Mouse (Mus musculus): ENCODE data around the gene Rbm18. TPM values are rescaled to one million over a fixed set of nuclear protein-coding genes. Genes with fewer than 3 reads are reported as not detected.
A peak's percentile ranks its signal among the peaks of the same experiment; 100 is the strongest.

Rbm18 gene
- total RNA-seq, 4 experiments from 2014 or later: 29.7 to 36.4 (median 32.2) TPM

GRCm38 (mm10) chr2:36104956-36105741 is 31.4 kb downstream of the Rbm18 start, which contains the start of gene Lhx6:
TSS of gene Lhx6 (minus strand) at chr2:36105408.
- no peak for DNase-seq (ENCODE audit: low spot score in 2 of 2)

GRCm38 (mm10) chr2:36104436-36104955 is 32.1 kb downstream of the Rbm18 start:
- DNase-seq (ENCODE audit: low spot score in 2 of 2): no peak

- no peak for DNase-seq (ENCODE audit: low spot score in 2 of 2)
Observed at GRCm38 (mm10) chr2:36103555-36104367, 32.8 kb downstream of the Rbm18 start.

GRCm38 (mm10) chr2:36103069-36103554 is 33.5 kb downstream of the Rbm18 start:
- no peak for DNase-seq (ENCODE audit: low spot score in 2 of 2)

GRCm38 (mm10) chr2:36102559-36102946 is 34.0 kb downstream of the Rbm18 start:
- no peak for DNase-seq (ENCODE audit: low spot score in 2 of 2)

- DNase-seq (ENCODE audit: low spot score in 2 of 2): no peak
Observed at GRCm38 (mm10) chr2:36101866-36102558, 34.6 kb downstream of the Rbm18 start.

- DNase-seq (ENCODE audit: low spot score in 2 of 2): no peak
Observed at GRCm38 (mm10) chr2:36099739-36100138, 36.8 kb downstream of the Rbm18 start.

- no peak for DNase-seq (ENCODE audit: low spot score in 2 of 2)
Observed at GRCm38 (mm10) chr2:36098021-36098420, 38.6 kb downstream of the Rbm18 start.

GRCm38 (mm10) chr2:36097129-36097815 is 39.3 kb downstream of the Rbm18 start:
- DNase-seq (ENCODE audit: low spot score in 2 of 2): no peak

- DNase-seq (ENCODE audit: low spot score in 2 of 2): no peak
Observed at GRCm38 (mm10) chr2:36093914-36094475, 42.6 kb downstream of the Rbm18 start.

- DNase-seq (ENCODE audit: low spot score in 2 of 2): no peak
Observed at GRCm38 (mm10) chr2:36093301-36093700, 43.3 kb downstream of the Rbm18 start.

- no peak for DNase-seq (ENCODE audit: low spot score in 2 of 2)
Observed at GRCm38 (mm10) chr2:36092748-36093147, 43.8 kb downstream of the Rbm18 start.

- DNase-seq (ENCODE audit: low spot score in 2 of 2): peak in 1 of 2 experiments; percentile 22
Observed at GRCm38 (mm10) chr2:36090853-36091741, 45.5 kb downstream of the Rbm18 start.

GRCm38 (mm10) chr2:36089190-36089589 is 47.4 kb downstream of the Rbm18 start:
- no peak for DNase-seq (ENCODE audit: low spot score in 2 of 2)

GRCm38 (mm10) chr2:36085041-36085440 is 51.5 kb downstream of the Rbm18 start:
- DNase-seq (ENCODE audit: low spot score in 2 of 2): no peak

GRCm38 (mm10) chr2:36082802-36083580 is 53.6 kb downstream of the Rbm18 start:
- no peak for DNase-seq (ENCODE audit: low spot score in 2 of 2)

GRCm38 (mm10) chr2:36081446-36081845 is 55.1 kb downstream of the Rbm18 start:
- DNase-seq (ENCODE audit: low spot score in 2 of 2): no peak

GRCm38 (mm10) chr2:36077160-36077761 is 59.3 kb downstream of the Rbm18 start:
- no peak for DNase-seq (ENCODE audit: low spot score in 2 of 2)
